Mouse (Mus musculus): ENCODE results near the gene Tmem86a. TPM values are rescaled to one million over a fixed set of nuclear protein-coding genes. Genes with fewer than 3 reads are reported as not detected.

The Tmem86a gene
- polyA plus RNA-seq, 1 experiment, result 42.8 TPM

GRCm38 (mm10) chr7:47059339-47059738 lies 8.9 kb downstream of the Tmem86a start:
- TF ChIP-seq CTCF (IDR thresholded peaks at IDR 0.05; ENCODE audit: control insufficient read depth, insufficient read depth, insufficient replicate concordance, low read depth, low read length) (no peak), POLR2A (IDR thresholded peaks at IDR 0.05; ENCODE audit: control insufficient read depth, low read depth, low read length) (no peak)
- H3K4me1 ChIP-seq (ENCODE audit: control insufficient read depth, insufficient read depth, low read length), result no peaks in the 10 kb centered on the region
- H3K4me3 ChIP-seq (ENCODE audit: control insufficient read depth, low read depth, low read length), result no peak overlapping the region
- H3K36me3 ChIP-seq (ENCODE audit: control insufficient read depth, insufficient read depth, low read length), result no peaks in the 10 kb centered on the region
- no peak overlapping the region for H3K27ac ChIP-seq (ENCODE audit: control insufficient read depth, insufficient read depth, low read depth, low read length)
- H3K27me3 ChIP-seq (ENCODE audit: control insufficient read depth, insufficient read depth, low read length), result no peaks in the 10 kb centered on the region

DNA sequence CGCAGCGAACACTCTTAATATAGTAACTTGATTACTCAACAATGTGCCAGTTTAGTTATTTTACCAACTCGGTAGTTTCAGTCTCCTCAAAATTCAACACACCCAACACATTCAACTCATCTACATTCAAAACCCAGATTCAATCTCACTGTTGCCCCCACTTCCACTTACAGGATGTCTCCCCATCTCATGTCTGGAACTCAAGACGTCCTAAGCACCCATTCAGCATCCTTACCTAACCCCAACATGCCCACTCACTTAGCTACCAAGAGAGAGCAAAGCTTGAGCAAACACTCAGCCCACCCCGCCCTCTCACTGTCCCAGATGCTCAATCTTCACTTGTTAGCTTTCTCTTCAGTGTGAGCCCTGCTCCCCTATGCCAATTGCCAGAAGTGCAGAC lies 11.2 kb downstream of the Tmem86a start:
- H3K4me1 ChIP-seq (ENCODE audit: control insufficient read depth, insufficient read depth, low read length), result no peaks in the 10 kb centered on the region
- TF ChIP-seq CTCF (IDR thresholded peaks at IDR 0.05; ENCODE audit: control insufficient read depth, insufficient read depth, insufficient replicate concordance, low read depth, low read length), result no peak
- no peak for TF ChIP-seq POLR2A (IDR thresholded peaks at IDR 0.05; ENCODE audit: control insufficient read depth, low read depth, low read length)
- no peaks in the 10 kb centered on the region for H3K36me3 ChIP-seq (ENCODE audit: control insufficient read depth, insufficient read depth, low read length)
- H3K27me3 ChIP-seq (ENCODE audit: control insufficient read depth, insufficient read depth, low read length), result no peaks in the 10 kb centered on the region
- no peak overlapping the region for H3K27ac ChIP-seq (ENCODE audit: control insufficient read depth, insufficient read depth, low read depth, low read length)
- no peak overlapping the region for H3K4me3 ChIP-seq (ENCODE audit: control insufficient read depth, low read depth, low read length)

GRCm38 (mm10) chr7:47066942-47067341 lies 16.5 kb downstream of the Tmem86a start:
- no peak overlapping the region for H3K27ac ChIP-seq (ENCODE audit: control insufficient read depth, insufficient read depth, low read depth, low read length)
- no peaks in the 10 kb centered on the region for H3K36me3 ChIP-seq (ENCODE audit: control insufficient read depth, insufficient read depth, low read length)
- H3K4me3 ChIP-seq (ENCODE audit: control insufficient read depth, low read depth, low read length), result no peak overlapping the region
- TF ChIP-seq CTCF (IDR thresholded peaks at IDR 0.05; ENCODE audit: control insufficient read depth, insufficient read depth, insufficient replicate concordance, low read depth, low read length), result no peak
- no peak for TF ChIP-seq POLR2A (IDR thresholded peaks at IDR 0.05; ENCODE audit: control insufficient read depth, low read depth, low read length)
- H3K27me3 ChIP-seq (ENCODE audit: control insufficient read depth, insufficient read depth, low read length), result no peaks in the 10 kb centered on the region
- no peaks in the 10 kb centered on the region for H3K4me1 ChIP-seq (ENCODE audit: control insufficient read depth, insufficient read depth, low read length)

DNA sequence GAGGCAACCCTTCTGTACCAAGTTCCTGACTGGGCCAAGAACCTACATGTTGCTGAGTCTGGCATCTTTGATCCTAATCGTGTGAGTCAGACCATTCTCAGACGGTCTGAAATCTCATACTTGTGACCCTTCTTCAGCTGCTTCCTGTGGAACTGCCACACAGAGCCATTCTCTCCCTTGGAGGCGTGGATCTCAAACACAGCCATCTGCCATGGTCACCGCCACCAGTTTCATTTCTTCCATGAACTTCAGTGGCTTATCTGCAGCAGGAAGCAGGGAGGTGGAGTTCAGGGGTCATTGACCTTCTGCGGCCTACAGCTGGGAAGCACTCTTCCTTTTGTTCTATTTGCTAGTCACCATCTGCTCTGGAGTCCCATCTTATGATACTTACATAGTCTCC lies 17.5 kb downstream of the Tmem86a start:
- H3K27ac ChIP-seq (ENCODE audit: control insufficient read depth, insufficient read depth, low read depth, low read length), result no peak overlapping the region
- TF ChIP-seq POLR2A (IDR thresholded peaks at IDR 0.05; ENCODE audit: control insufficient read depth, low read depth, low read length), result no peak
- TF ChIP-seq CTCF (IDR thresholded peaks at IDR 0.05; ENCODE audit: control insufficient read depth, insufficient read depth, insufficient replicate concordance, low read depth, low read length), result no peak
- no peak overlapping the region for H3K4me3 ChIP-seq (ENCODE audit: control insufficient read depth, low read depth, low read length)
- no peaks in the 10 kb centered on the region for H3K36me3 ChIP-seq (ENCODE audit: control insufficient read depth, insufficient read depth, low read length)
- H3K4me1 ChIP-seq (ENCODE audit: control insufficient read depth, insufficient read depth, low read length), result no peaks in the 10 kb centered on the region
- no peaks in the 10 kb centered on the region for H3K27me3 ChIP-seq (ENCODE audit: control insufficient read depth, insufficient read depth, low read length)

DNA sequence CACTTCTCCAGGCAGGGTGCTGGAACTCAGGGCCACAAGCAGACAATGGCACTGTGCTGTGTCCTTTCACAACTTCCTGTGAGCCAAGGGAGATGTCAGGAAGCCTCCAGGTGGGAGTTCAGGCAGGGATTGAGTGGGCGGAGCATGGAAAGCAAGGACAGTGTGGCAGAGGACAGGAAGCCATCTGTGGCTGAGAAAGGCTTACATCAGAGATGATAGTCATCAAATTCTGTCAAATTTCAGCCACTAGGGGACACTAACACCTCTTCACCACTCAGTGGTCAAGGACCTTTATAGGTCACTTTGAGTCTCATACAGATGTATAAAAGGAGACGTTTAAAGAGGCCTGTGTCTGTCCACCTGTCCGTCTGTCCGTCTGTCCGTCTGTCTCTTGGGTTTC lies 22.1 kb downstream of the Tmem86a start:
- peak overlapping the region; percentile 80 for H3K27ac ChIP-seq (ENCODE audit: control insufficient read depth, insufficient read depth, low read depth, low read length)
- H3K4me1 ChIP-seq (ENCODE audit: control insufficient read depth, insufficient read depth, low read length), result no peaks in the 10 kb centered on the region; the same call in 1 of the 2 replicates
- no peaks in the 10 kb centered on the region for H3K36me3 ChIP-seq (ENCODE audit: control insufficient read depth, insufficient read depth, low read length)
- TF ChIP-seq CTCF (IDR thresholded peaks at IDR 0.05; ENCODE audit: control insufficient read depth, insufficient read depth, insufficient replicate concordance, low read depth, low read length), result no peak
- no peak overlapping the region for H3K4me3 ChIP-seq (ENCODE audit: control insufficient read depth, low read depth, low read length)
- H3K27me3 ChIP-seq (ENCODE audit: control insufficient read depth, insufficient read depth, low read length), result no peaks in the 10 kb centered on the region

DNA sequence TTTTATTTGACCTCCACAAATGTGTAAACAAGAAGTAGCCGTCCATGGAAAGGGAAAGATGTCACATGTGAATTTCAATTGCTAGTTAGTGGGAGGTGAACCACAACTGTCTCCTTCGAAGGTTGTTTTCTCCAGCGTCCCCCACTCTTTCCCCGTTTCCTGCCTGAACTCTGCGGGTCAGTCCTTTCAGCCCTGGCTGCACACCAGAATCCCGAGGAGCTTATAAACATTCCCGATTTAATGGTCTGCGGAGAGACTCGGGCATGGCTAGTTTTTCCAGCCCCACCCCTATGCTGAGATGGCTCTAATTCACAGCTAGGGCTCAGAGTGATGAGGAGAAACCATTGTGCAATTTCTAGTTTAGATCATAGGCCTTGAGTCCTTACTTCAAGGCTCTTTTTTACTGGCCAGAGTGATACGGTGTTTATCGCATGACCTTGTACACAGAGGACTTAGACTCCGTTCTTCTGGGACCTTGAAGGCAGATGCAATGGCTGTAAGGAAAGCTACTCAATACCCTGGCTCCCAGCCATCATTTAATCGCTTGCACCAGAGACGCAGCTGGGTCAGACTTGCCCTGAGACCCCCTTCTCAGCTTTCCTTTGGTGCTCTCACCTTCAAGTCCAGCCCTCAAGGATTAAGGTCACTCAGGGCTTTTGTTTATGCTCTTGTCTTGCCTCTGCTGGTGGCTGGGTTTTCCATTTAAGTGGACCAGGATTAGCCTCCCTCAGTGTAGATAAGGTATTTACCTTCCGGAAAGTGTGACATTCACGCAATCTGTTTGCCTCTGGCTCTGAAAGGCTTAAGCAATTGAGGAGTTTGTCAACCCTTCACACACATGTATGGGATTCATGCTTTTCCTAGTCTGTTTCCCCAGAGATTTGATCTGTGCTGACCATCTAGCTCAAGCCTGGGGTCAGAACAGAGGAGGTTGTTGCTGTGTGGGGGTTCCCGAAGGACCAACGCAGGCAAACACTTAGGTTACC lies 23.4 kb downstream of the Tmem86a start:
- H3K4me1 ChIP-seq (ENCODE audit: control insufficient read depth, insufficient read depth, low read length), result no peaks in the 10 kb centered on the region; the same call in 1 of the 2 replicates
- TF ChIP-seq CTCF (IDR thresholded peaks at IDR 0.05; ENCODE audit: control insufficient read depth, insufficient read depth, insufficient replicate concordance, low read depth, low read length), result no peak
- no peak for TF ChIP-seq POLR2A (IDR thresholded peaks at IDR 0.05; ENCODE audit: control insufficient read depth, low read depth, low read length)
- no peaks in the 10 kb centered on the region for H3K27me3 ChIP-seq (ENCODE audit: control insufficient read depth, insufficient read depth, low read length)
- no peaks in the 10 kb centered on the region for H3K36me3 ChIP-seq (ENCODE audit: control insufficient read depth, insufficient read depth, low read length)
- H3K27ac ChIP-seq (ENCODE audit: control insufficient read depth, insufficient read depth, low read depth, low read length), result peak overlapping the region; percentile 80
- no peak overlapping the region for H3K4me3 ChIP-seq (ENCODE audit: control insufficient read depth, low read depth, low read length)

DNA sequence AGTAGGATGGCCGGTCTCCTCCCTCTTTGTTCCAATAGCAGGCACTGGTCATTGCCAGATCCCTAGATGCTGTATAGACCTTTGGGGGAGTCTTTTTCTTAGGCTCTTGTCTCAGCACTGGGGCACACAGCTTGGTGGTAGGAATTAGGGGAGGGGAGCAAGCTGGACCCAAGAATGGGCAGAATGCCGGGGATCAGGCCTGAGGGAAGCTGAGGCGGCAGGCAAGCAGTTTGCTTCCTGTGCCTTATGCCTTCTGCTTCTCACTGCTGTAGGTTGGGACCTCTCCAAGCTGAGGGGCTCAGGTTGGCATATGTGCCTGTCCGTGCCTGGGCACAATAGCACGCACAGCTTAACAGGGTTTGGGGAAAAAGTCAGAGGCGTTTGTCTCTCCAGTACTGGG lies 25.8 kb downstream of the Tmem86a start:
- Histone ChIP-seq H3K27me3 (ENCODE audit: control insufficient read depth, insufficient read depth, low read length) (no peaks in the 10 kb centered on the region), H3K36me3 (ENCODE audit: control insufficient read depth, insufficient read depth, low read length) (no peaks in the 10 kb centered on the region), H3K27ac (ENCODE audit: control insufficient read depth, insufficient read depth, low read depth, low read length) (no peak overlapping the region), H3K4me1 (ENCODE audit: control insufficient read depth, insufficient read depth, low read length) (no peaks in the 10 kb centered on the region; the same call in 1 of the 2 replicates), H3K4me3 (ENCODE audit: control insufficient read depth, low read depth, low read length) (no peak overlapping the region)
- TF ChIP-seq POLR2A (IDR thresholded peaks at IDR 0.05; ENCODE audit: control insufficient read depth, low read depth, low read length) (no peak), CTCF (IDR thresholded peaks at IDR 0.05; ENCODE audit: control insufficient read depth, insufficient read depth, insufficient replicate concordance, low read depth, low read length) (no peak)
